Mouse (Mus musculus): Measurements from ENCODE around the gene Brd2.
A peak's percentile ranks its signal among the peaks of the same experiment; 100 is the strongest.
"Not testable (repeated sequence)": the region's sequence is repeated elsewhere in the genome, so short reads cannot be mapped to it uniquely, and the experiment has no call there.

Gene Brd2

GRCm38 (mm10) chr17:34122188-34122984 lies at the start of gene Brd2:
Brd2 (minus strand) TSS chr17:34122634.
- DNase-seq (ENCODE audit: low spot score in 2 of 2): peak; percentile 98 to 99

- peak; percentile 83 to 88 for DNase-seq (ENCODE audit: low spot score in 2 of 2)
Observed at GRCm38 (mm10) chr17:34170877-34171498, 48.6 kb upstream of the Brd2 start.

- DNase-seq (ENCODE audit: low spot score in 2 of 2): no peak
Observed at GRCm38 (mm10) chr17:34170487-34170876, 48.0 kb upstream of the Brd2 start.

- peak; percentile 31 to 54 for DNase-seq (ENCODE audit: low spot score in 2 of 2)
Observed at GRCm38 (mm10) chr17:34169279-34169678, 46.8 kb upstream of the Brd2 start.

- DNase-seq (ENCODE audit: low spot score in 2 of 2): no peak
Observed at GRCm38 (mm10) chr17:34165033-34165730, 42.7 kb upstream of the Brd2 start.

- DNase-seq (ENCODE audit: low spot score in 2 of 2): peak in 1 of 2 experiments; percentile 58
Observed at GRCm38 (mm10) chr17:34164202-34164895, 41.9 kb upstream of the Brd2 start.

- DNase-seq (ENCODE audit: low spot score in 2 of 2): no peak
Observed at GRCm38 (mm10) chr17:34155534-34155933, 33.1 kb upstream of the Brd2 start.

- no peak for DNase-seq (ENCODE audit: low spot score in 2 of 2)
Observed at GRCm38 (mm10) chr17:34152923-34153322, 30.5 kb upstream of the Brd2 start, which contains the start of gene H2-DMb1. H2-DMb1 (plus strand) TSS chr17:34153072.

GRCm38 (mm10) chr17:34144960-34145371 lies 22.5 kb upstream of the Brd2 start:
- no peak for DNase-seq (ENCODE audit: low spot score in 2 of 2)

GRCm38 (mm10) chr17:34144221-34144620 lies 21.8 kb upstream of the Brd2 start:
- not testable (repeated sequence) for DNase-seq (ENCODE audit: low spot score in 2 of 2)

- no peak for DNase-seq (ENCODE audit: low spot score in 2 of 2)
Observed at GRCm38 (mm10) chr17:34143461-34143860, 21.0 kb upstream of the Brd2 start.

- DNase-seq (ENCODE audit: low spot score in 2 of 2): peak; percentile 75 to 79
Observed at GRCm38 (mm10) chr17:34143033-34143432, 20.6 kb upstream of the Brd2 start, which contains the start of gene H2-DMb2. H2-DMb2 (plus strand) TSS chr17:34143307.

- DNase-seq (ENCODE audit: low spot score in 2 of 2): no peak
Observed at GRCm38 (mm10) chr17:34142456-34143010, 20.1 kb upstream of the Brd2 start.

- DNase-seq (ENCODE audit: low spot score in 2 of 2): no peak
Observed at GRCm38 (mm10) chr17:34141448-34141847, 19.0 kb upstream of the Brd2 start.

GRCm38 (mm10) chr17:34140240-34140639 lies 17.8 kb upstream of the Brd2 start:
- DNase-seq (ENCODE audit: low spot score in 2 of 2): no peak

GRCm38 (mm10) chr17:34139416-34139815 lies 17.0 kb upstream of the Brd2 start:
- no peak for DNase-seq (ENCODE audit: low spot score in 2 of 2)

- DNase-seq (ENCODE audit: low spot score in 2 of 2): no peak
Observed at GRCm38 (mm10) chr17:34138655-34139054, 16.2 kb upstream of the Brd2 start.

- DNase-seq (ENCODE audit: low spot score in 2 of 2): no peak
Observed at GRCm38 (mm10) chr17:34137601-34138000, 15.2 kb upstream of the Brd2 start.

- peak; percentile 95 to 100 for DNase-seq (ENCODE audit: low spot score in 2 of 2)
Observed at GRCm38 (mm10) chr17:34135297-34136224, 13.1 kb upstream of the Brd2 start.

- no peak for DNase-seq (ENCODE audit: low spot score in 2 of 2)
Observed at GRCm38 (mm10) chr17:34134451-34134850, 12.0 kb upstream of the Brd2 start.
